Comparison of ENCODE assay signal across 17 mouse cellular contexts in the genomic region with DNA sequence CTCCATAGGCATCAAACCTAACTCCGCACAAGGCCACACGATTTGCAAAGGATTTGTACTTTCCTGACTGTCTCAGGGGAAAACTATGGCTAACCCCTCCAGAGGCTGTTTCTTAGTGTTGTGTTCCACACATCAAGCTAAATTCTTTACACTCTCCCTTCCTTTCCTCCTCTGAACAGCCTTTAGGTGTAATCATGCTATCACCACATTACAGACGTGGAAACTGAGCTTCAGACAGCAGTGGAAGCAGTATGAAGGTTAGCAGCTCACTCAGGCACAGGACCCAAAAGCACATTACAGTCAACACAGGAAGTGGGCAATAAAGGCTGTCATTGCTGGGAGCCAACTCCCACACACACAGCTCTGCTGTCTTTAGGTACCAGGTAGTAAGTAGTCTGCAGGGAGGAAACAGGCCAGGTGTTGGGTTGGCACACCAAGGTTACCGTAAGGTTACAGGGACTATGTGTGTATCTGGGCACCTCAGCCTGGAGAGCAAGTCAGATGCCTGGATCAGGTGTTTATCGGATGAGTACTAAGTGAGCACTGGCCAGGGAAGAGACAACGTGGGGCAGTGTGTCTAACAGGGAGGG. TPM values are rescaled to one million over a fixed set of nuclear protein-coding genes. Genes with fewer than 3 reads are reported as not detected.
DNase-seq lines count a peak whose midpoint lies in the region.
"Had no signal": no experiment of that assay in that cellular context is flagged by ENCODE, and none has a peak within 500 bp of the region (broad histone marks: within the 10 kb centered on the region; RNA-seq: fewer than 3 reads in every experiment).

No protein-coding gene starts in this region.

- DNase-seq in heart, adult 11 months, result peak; percentile 83
- no peak for DNase-seq in heart, postnatal 10 days
- peak; percentile 70 to 77 for DNase-seq in CD8-positive naive resting alpha-beta T cell, adult 2 months (ENCODE audit: low read depth in 2 of 2, low spot score in 2 of 2)
- DNase-seq in natural killer cell, adult 2 months (ENCODE audit: low spot score in 2 of 2), result peak; percentile 47 to 68
- DNase-seq in thymus, postnatal 14 days, result peak; percentile 73
- DNase-seq in liver, result no peak
- no peak for DNase-seq in cerebellum, postnatal 25 days
- no peak for DNase-seq in right cerebral cortex, postnatal 36 days (ENCODE audit: low spot score in 2 of 2)
- DNase-seq: adrenal gland, adult 2 months; cerebellum, adult 8-10 months; kidney, adult 8-10 months; kidney, postnatal 14 days; left cerebral cortex, postnatal 4 days; liver, postnatal 0 days; lung, postnatal 10 days; right cerebral cortex, adult 18-20 months had no signal

- intact Hi-C loops in heart, postnatal 10 days (cut with DNase I), result no loop called here

RNA-seq across cellular contexts. Expression of gene Cxcr5, which starts 28.6 kb away (rescaled TPM):
- under 1 TPM; 0.24 to 0.27 TPM for total RNA-seq in heart, postnatal 10 days (2021)
- total RNA-seq: left cerebral cortex, adult 2 months; left cerebral cortex, postnatal 4 days had no signal

RNA-seq across cellular contexts. Expression of gene Bcl9l, which starts 50.5 kb away (rescaled TPM):
- 10 to 100 TPM; 66.8 to 73.0 TPM for total RNA-seq in heart, postnatal 10 days (2021)

Comparison
In these comparisons a context has a peak if more than half of its experiments do, and no peak if none do; other contexts are left out.
1. DNase-seq: peak in heart, adult 11 months (single experiment), CD8-positive naive resting alpha-beta T cell, adult 2 months (2 of 2), natural killer cell, adult 2 months (2 of 2) and thymus, postnatal 14 days (single experiment); none in heart, postnatal 10 days (0 of 2), liver (single experiment), cerebellum, postnatal 25 days (0 of 2) and right cerebral cortex, postnatal 36 days (0 of 2).